Mouse (Mus musculus): ENCODE results near the gene Tmub2. TPM values are rescaled to one million over a fixed set of nuclear protein-coding genes. Genes with fewer than 3 reads are reported as not detected.

The Tmub2 gene
- total RNA-seq, 1 experiment from 2014 or later, result 51.1 TPM

GRCm38 (mm10) chr11:102296491-102297472 lies 12.1 kb downstream of the Tmub2 start, which contains the start of gene Atxn7l3:
TSS of gene Atxn7l3 (minus strand) at chr11:102296631.
- ATAC-seq (ENCODE audit: extremely low read depth, insufficient number of reproducible peaks, low FRiP score, poor library complexity, severe bottlenecking), result peak; percentile 86

GRCm38 (mm10) chr11:102297577-102298556 lies 13.1 kb downstream of the Tmub2 start:
- no peak for ATAC-seq (ENCODE audit: extremely low read depth, insufficient number of reproducible peaks, low FRiP score, poor library complexity, severe bottlenecking)

- no peak for ATAC-seq (ENCODE audit: extremely low read depth, insufficient number of reproducible peaks, low FRiP score, poor library complexity, severe bottlenecking)
These were observed 15.1 kb downstream of the Tmub2 start for GRCm38 (mm10) chr11:102299839-102300238.

- no peak for ATAC-seq (ENCODE audit: extremely low read depth, insufficient number of reproducible peaks, low FRiP score, poor library complexity, severe bottlenecking)
These were observed 19.4 kb downstream of the Tmub2 start for GRCm38 (mm10) chr11:102304141-102304540.

GRCm38 (mm10) chr11:102305359-102305758 lies 20.6 kb downstream of the Tmub2 start:
- ATAC-seq (ENCODE audit: extremely low read depth, insufficient number of reproducible peaks, low FRiP score, poor library complexity, severe bottlenecking), result no peak

- ATAC-seq (ENCODE audit: extremely low read depth, insufficient number of reproducible peaks, low FRiP score, poor library complexity, severe bottlenecking), result no peak
These were observed 23.4 kb downstream of the Tmub2 start for GRCm38 (mm10) chr11:102308104-102308503.

- ATAC-seq (ENCODE audit: extremely low read depth, insufficient number of reproducible peaks, low FRiP score, poor library complexity, severe bottlenecking), result peak; percentile 94
These were observed 24.2 kb downstream of the Tmub2 start for GRCm38 (mm10) chr11:102308979-102309378.

- ATAC-seq (ENCODE audit: extremely low read depth, insufficient number of reproducible peaks, low FRiP score, poor library complexity, severe bottlenecking), result no peak
These were observed 25.3 kb downstream of the Tmub2 start for GRCm38 (mm10) chr11:102309821-102310617.

GRCm38 (mm10) chr11:102310768-102311695 lies 26.3 kb downstream of the Tmub2 start:
- ATAC-seq (ENCODE audit: extremely low read depth, insufficient number of reproducible peaks, low FRiP score, poor library complexity, severe bottlenecking), result no peak

- no peak for ATAC-seq (ENCODE audit: extremely low read depth, insufficient number of reproducible peaks, low FRiP score, poor library complexity, severe bottlenecking)
These were observed 27.2 kb downstream of the Tmub2 start for GRCm38 (mm10) chr11:102311966-102312365.

GRCm38 (mm10) chr11:102312586-102312985 lies 27.9 kb downstream of the Tmub2 start:
- no peak for ATAC-seq (ENCODE audit: extremely low read depth, insufficient number of reproducible peaks, low FRiP score, poor library complexity, severe bottlenecking)

- ATAC-seq (ENCODE audit: extremely low read depth, insufficient number of reproducible peaks, low FRiP score, poor library complexity, severe bottlenecking), result no peak
These were observed 29.6 kb downstream of the Tmub2 start for GRCm38 (mm10) chr11:102314321-102314720.

GRCm38 (mm10) chr11:102315690-102316571 lies 31.2 kb downstream of the Tmub2 start:
- ATAC-seq (ENCODE audit: extremely low read depth, insufficient number of reproducible peaks, low FRiP score, poor library complexity, severe bottlenecking), result no peak

GRCm38 (mm10) chr11:102316572-102317297 lies 32.0 kb downstream of the Tmub2 start:
- ATAC-seq (ENCODE audit: extremely low read depth, insufficient number of reproducible peaks, low FRiP score, poor library complexity, severe bottlenecking), result peak; percentile 45

- peak; percentile 2 for ATAC-seq (ENCODE audit: extremely low read depth, insufficient number of reproducible peaks, low FRiP score, poor library complexity, severe bottlenecking)
These were observed 32.7 kb downstream of the Tmub2 start for GRCm38 (mm10) chr11:102317298-102317900.

Measured in neutrophil, adult 5-6 weeks (primary cell).